Mouse (Mus musculus): ENCODE data around the gene Phykpl.
"Not testable (repeated sequence)": the region's sequence is repeated elsewhere in the genome, so short reads cannot be mapped to it uniquely, and the experiment has no call there.

Gene Phykpl

DNA sequence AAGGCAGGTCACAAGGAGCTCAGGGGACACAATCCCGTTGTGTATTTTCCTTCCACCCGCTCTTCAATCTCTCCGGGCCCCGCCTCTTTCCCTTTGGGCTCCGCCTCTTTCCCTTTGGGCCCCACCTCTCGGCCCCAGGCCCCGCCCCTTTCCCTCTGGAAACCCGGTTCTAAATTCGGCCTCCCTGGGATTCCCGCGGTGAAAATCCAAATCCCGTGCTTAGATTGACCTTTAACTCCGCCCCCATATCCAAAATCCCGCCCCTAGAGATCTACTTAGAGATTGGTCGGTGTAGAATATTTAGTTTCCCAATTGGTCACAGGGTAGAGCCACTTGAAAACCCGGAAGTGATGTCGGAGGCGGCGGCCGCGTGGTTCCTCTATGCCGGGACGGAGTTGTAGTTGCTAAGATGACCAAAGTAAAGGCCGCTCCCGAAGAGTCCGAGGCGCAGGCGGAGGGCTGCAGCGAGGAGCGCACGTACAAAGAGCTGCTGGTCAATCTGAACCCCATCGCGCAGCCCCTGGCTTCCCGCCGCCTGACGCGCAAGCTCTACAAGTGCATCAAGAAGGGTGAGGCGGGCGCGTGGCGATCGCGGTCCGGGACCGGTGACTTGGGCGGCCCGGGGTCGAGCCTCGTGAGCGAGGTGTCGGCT lies 35.0 kb downstream of the Phykpl start, which contains the start of gene Nhp2:
Nhp2 (plus strand) TSS at position 327 of the 652 bp plus-strand sequence.
- DNase-seq: peak; percentile 94

DNA sequence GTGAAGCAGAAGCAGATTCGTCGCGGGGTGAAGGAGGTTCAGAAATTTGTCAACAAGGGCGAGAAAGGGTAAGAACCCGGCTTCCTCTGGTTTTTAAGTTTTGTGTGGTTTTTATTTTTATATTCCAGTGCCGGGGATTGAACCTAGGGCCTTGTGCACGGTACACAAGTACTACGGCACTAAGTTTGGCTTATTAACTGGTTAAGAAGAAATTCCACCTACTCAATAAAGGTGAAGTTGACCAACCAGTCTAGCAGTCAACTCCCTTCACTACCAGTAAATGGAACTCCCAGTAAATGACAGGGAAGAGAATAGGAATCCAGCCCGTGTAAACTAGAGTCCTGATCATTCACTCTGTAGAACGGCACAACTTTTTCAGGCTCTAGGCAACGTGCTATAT lies 35.5 kb downstream of the Phykpl start:
- no peak for DNase-seq

DNA sequence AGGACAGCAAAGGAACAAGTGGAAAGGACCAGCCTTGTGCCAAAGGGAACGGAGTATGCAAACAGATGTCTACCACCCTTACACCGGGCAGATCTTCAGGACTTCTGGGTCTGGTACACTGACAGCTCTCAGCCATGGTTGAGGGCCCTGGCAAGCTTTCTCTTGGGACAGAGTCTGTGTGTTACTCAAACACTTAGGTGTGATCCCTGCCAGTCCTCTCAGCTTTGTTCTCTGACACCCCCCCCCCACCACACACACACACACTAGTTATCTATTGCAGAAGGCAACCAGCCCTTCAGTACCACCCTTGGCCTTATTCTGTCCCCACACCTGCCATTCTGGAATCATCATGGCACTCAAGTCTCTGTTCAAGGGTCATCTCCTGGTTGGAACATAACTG lies 37.2 kb downstream of the Phykpl start:
- no peak for DNase-seq

DNA sequence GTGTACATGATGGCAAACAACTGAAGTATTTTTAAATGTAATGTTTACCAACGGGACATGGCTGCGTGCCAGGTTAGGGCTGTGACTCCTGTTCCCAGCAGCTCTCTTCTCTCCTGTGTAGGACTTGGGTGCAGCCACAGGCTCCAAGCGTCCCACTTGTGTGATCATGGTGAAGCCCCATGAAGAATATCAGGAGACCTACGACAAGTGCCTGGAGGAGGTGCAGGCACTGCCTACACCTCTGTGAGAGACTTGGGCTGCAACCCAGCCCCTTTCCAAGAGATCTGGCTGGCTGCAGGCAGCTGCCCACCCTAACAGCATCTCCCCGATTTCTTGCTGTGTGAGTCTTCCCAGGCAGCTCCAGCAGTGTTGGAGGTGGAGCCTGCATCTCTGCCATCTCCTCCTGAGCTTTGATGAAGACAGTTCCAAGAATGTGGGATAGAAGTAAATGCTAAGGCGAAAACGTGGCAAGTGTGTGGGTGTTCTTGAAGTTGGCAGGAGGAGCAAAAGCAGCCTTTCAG lies 38.5 kb downstream of the Phykpl start:
- no peak for DNase-seq

DNA sequence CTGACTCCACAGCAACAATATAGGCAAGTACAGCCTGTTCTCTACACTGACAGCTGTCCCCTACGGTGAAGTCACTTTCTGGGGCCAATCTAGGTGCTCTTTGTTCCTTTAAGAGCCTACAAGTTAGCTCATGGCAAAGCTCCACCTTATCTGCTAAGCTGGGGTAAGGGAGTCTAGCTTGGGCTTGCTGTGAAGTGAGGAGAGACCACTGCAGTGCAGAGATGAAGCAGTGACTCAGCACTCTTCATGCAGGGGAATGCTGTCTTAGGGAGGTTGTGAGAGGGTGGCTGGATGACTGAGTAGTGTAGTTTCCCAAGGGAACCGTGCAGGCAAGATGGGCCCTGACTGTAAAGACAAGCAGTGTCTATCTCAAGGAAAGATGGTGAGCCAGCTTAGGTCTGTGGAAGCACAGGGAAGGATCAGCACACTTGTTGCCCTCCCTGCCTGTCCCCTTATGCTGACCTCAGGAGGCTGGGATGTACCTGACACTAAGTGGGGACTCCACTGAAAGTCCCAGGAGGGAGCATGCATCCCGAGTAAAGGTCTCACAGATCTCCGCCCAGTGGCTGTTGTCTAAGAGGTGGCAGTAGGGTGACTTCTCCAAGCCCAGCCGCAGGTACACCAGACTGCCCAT lies 40.7 kb downstream of the Phykpl start:
- no peak for DNase-seq

DNA sequence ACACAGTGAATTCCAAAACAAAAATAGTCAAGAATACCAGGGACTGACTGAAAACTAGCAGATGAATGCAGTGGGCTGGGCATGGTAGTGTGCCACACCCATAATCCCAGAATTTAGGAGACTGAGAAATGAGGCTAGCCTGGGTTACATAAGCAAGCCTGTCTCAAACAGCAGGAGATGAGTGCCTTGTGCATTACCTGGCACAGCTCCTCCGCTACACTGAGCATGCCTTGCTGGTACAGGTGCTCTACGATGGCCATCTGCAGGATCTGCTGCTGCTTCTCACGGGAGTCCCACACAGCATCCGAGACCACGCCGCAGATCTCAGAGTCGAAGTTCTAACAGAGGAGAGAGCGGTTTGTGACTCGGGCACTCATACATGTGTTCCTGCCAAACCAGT lies 42.9 kb downstream of the Phykpl start:
- no peak for DNase-seq

DNA sequence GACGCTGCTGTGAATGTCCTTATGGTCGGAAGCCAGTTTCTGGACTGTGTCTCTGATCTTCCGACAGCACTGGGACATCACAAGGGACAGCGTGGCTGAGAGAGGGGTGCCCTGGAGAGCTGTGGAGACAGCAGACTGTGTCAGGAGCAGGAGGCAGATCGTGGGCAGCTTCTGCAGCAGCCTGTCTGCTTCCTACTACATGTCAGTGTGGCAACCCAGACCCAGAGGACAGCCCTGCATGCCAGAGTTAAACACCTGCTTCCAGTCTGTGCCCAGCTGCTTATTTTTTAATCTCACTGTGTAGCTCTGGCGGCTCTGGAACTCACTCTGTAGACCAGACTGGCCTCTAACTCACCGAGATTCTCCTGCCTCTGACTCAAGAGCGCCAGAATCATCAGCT lies 43.4 kb downstream of the Phykpl start:
- DNase-seq: no peak

DNA sequence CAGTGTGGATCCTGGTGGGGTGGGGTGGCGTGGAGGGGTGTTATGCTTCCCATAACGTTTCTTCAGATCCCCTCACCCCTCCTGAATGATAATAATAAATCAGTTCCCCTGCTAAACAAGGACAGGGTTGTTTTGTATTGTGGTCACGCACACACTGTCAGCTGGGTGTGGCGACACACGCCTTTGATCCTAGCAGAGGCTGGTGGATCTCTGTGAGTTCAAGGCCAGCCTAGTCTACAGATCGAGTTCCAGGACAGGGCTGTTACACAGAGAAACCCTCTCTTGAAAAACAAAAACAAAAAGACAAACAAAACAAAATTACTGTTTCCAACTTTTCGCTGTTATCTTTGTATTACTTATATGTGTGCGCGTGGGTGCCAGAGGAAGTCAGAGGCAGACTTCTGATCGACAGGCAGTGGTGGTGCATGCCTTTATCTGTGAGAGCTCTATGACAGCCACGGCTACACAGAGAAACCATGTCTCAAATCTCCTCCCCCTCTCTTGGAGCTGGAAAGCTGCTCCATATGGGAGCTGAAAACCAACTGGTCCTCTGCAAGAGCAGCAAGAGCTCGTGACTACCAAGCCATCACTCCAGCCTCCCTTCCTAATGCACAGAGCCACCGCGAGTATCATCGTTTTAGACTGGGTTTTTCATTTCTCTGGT lies 45.2 kb downstream of the Phykpl start:
- DNase-seq: no peak

DNA sequence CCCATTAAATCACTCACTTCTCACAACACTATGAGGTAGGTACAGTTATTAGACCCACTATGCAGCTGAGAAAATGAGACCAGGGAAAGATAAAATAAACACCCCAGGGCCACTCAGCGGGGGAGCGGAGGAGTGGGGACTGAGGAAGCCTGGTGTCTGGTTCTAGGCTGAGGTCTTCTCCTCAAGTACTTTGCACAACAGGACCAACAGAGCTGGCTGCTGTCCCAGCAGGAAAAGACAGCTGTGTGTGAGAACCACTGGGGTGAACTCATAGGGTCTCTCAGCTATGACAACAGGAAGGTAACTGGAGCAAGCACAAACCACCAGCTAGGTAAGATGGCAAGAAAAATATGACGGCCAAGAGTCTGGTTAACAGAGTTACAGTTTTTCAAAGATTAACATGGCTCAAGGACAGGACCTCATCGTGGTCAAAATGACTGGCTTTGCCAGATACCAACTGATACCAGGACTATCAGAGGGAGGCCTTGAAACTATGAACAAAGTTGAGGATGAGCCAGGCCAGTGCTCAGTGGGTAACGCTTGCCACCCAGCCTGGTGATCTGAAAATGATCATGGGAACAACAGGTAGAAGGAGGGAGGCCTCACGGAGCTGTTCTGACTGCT lies 47.7 kb downstream of the Phykpl start:
- no peak for DNase-seq

DNA sequence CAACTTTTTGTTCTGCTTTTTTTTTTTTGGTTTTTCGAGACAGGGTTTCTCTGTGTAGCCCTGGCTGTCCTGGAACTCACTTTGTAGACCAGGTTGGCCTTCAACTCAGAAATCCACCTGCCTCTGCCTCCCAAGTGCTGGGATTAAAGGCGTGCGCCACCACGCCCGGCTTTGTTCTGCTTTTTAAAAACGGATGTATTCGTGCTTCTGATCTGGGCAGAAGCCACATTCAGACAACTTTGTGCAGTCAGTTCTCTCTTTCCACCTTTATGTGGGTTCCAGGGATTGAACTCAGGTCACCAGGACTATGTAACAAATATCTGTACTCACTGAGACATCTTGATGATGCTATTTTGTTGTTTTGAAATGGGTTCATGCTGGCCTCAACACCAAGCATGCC lies 48.6 kb downstream of the Phykpl start:
- not testable (repeated sequence) for DNase-seq

DNA sequence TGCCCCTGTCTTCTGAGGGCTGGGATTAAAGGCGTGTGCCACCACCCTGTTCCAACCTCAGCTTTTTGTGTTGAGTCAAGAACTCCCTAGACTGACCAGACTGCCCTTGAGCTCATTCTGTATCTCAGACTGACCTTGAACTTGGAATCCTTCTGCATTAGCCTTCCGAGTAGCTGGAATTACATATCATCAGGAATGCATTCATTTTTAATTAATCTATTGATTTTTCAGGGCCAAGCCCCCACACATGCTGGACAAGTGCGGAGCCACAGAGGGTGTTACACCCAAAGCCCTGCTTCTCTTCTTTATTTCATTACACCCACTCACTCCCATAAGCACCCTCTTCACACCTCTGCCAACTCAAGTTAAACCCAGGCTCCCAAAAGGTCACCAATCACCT lies 49.2 kb downstream of the Phykpl start:
- no peak for DNase-seq

DNA sequence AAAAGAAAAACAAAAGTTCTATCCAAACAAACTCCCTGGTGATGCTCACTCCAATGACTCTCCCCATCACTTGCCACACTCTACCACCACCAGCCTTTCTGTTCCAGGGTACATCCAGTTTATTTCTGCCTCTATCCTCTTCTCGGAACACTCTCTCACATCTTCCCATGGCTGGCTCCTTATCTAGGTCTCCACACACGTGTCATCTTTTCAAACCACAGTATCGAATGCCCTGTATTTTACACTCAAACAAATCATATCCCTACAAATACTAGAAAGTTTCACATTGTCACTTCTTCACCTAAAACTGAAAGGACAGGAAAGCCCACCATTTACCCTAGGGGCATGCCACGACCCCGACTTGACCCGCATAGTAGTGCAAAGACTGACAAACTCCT lies 50.6 kb downstream of the Phykpl start:
- DNase-seq: no peak

DNA sequence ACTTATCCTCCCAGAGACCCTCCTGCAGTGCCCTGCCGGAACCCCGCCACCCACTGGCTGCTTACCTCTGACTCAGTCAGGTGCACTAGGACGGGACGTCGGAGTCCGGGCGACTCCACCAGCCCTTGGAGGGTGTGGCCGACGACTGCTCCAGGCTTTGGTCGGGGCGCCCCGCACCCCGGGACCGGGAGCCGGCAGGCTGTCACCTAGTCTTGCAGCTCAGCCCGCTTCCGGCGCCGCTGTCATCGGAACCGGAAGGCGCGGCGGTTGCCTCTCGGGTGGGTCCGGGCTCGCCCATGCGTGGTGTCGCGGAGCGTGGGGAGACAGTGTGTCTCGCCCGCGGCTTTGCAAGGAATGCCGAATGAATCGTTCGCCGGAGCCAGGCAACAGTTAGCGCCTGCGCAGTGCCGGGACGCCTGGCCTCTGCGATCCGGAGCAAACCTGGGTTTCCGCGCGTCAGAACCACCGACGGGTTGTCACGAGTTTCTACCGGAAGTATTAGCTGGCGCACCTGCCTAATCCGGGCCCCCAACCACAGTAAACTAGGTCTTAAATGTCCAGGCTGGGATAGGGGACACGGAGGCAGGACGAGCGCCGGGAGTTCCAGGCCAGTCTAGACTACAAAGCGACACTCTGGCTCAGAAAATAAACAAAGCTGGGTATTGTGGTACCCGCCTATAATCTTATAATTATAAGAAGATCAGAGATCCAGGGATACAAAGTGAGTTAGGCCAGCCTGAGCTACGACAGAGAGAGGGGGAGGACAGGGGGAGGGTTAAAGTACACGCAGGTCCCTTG lies 51.2 kb downstream of the Phykpl start, which contains the start of gene Rmnd5b:
Rmnd5b (minus strand) TSS at position 372 of the 798 bp plus-strand sequence.
- DNase-seq: peak; percentile 87

DNA sequence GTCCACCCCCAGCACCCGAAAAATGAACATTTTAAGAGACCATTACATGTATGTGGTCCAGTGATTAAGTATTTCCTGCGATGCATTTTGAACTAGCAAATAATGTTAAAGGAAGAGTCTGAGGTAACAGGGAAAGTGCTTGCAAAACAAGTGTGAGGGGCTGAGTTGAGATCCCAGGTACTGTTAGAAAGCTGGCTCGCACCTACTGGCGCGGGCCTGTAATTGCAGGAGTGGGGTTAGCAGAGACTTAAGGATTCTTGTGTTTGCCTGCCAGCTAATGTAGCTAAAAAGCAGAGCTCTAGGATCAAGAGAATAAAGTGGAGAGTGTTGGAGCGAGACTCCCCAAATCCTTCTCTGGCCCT lies 51.7 kb downstream of the Phykpl start:
- DNase-seq: peak; percentile 79

DNA sequence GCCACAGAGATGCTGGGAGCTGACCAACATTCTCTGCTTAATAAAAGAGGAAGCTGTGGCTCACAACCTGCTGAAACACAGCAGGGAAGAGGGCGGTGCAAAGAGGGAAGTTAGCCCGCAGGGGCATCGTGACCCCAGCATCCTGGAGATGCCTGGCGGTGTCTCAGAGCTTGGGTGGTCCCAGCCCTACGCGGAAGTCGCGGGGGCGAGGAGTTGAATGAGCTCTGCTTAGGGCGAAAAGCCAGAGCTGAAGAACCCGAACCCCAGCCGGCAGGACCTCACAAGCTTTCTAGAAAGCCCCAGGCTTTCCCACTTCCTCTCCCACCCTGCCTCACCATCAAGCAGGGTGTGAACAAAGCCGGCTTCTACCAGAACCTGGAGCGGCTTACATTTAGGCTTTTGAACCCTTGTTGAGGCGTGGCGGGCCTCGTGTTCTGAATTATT lies 53.4 kb downstream of the Phykpl start:
- DNase-seq: peak; percentile 50

DNA sequence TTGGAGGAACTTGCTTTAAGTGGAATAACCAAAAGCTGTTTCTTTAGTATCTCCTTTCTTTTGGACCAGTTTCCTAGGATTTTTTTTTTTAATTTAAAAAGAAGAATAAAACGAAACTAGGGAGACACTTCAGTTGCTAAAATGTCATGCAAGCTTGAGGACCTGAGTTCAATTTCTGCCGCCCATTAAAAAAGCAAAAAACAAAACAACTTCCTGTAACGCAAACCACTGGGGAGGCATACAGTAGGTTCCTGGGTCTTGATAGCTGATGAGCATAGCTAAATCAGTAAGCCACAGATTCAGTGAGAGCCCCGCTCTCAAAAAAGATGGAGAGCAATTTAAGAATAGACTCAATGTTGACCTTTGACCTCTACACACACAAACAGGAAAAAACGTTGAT lies 53.9 kb downstream of the Phykpl start:
- no peak for DNase-seq

DNA sequence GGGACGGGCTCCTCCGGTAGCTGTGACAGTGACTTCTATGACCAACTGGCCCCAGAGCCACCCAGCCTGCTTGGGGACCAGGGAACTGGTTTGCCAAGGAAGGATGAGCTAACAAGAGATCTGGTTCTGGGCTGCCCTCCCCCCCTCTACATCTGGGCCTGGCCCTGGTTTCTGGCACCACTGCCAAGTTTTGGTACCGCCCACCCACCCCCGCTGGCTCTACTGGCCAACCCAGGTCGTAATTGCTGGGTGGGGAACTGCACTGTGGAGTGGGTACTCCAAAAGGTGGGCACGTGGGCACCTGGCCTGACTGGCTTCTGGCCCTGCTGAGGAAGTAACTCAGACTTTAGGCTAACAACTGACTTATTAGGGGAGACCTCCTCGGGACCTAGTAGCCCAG lies 56.2 kb downstream of the Phykpl start:
- no peak for DNase-seq

DNA sequence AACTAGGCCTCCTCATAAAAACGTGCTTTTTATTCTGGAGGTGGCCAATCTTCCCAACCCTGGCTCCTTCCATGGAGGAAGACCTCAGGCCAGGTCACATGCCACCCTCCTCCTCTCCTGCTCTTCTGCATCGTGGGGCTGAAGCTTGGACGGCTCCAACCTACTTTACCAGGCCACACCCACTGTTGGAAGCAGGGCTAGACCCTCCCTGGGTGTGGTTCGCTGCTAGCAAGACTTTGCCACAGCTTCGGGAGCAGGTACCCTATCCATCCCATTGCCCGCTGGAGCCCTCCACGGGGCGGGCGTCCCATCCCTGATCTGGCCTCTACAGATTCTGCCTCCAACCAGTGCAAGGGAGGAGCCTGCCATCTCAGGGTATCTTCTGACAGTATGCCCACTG lies 58.6 kb downstream of the Phykpl start:
- no peak for DNase-seq

DNA sequence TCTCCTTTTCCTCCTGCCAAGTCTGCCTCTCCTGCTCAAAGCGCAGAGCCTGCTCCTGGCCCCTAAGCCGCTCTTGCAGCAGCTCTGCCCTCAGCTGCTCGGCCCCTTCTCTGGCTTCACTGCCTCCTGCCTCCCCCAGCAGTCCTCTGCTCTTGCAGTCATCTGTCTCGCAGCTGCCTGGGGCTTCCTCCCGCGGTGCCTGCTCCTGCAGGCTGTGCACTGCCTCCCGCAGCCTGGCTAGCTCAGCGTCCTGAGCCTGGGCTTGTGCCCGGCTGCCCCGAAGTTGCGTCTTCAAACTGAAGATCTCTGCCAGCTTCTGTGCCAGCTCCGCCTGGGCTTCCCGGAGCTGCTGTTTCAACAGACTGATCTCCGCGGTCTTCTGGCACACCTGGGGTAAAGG lies 59.2 kb downstream of the Phykpl start:
- no peak for DNase-seq

DNA sequence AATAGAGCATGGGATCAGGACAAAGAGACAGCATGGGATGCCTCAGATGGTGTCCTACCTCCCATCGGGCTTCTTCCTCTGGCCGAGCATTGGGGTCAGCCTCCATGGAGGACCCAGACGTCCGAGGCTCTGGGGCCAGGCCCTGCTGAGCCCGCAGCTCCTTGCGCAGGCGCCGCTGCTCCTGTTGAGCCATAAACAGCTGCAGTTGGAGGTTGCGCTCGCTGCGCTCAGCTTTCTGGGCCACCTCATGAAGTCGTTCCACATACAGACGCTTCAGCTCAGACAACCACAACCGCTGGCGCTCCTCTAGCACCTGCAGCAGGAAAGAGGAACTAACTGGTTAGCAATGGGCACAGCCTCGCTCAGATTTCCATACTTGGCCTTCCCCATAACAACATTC lies 59.7 kb downstream of the Phykpl start:
- DNase-seq: no peak

DNA sequence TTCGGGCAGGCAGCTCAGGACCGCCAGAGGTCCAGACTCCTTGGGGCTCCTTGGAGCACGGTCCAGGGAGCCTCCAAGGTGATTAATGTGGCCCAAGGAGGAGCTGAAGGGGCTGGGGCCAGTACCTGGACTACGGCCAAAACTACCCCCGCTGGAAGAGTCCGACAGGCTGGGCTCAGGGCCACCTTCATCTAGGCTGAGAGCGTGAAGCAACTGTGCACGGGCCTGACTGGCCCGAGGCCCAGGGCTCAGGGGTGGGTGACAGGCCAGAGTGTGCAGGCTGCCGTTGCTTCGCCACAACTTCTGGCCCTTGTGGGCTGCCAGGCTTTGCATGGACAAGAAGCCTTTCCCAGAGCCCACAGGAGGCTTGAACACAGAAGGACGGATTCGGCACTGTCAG lies 60.7 kb downstream of the Phykpl start:
- no peak for DNase-seq

DNA sequence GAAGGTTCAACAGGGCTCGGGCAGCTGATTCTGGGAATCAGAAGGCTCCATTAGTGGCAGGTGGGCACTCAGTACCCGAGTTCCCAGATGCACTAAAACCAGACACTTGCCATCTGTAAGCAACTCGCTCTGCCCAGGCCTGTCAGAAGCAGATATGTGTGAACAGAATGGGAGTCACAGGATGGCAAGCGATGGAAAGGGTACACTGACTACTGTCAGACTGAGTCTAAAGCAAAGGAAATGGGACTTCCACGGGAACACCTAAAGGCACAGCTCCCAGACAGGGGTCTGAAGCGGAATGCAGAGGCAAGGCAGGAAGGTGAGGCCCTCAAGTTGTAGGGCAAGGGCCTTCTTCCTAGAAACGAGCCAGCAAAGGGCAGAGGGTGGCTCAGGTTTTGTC lies 61.7 kb downstream of the Phykpl start:
- no peak for DNase-seq

Data from liver (tissue).